Mouse (Mus musculus) limb, embryonic 14.5 days (tissue): ENCODE measurements at regions not wholly inside any gene's neighbourhood (a gene's known extent, or its start where the extent isn't known, plus 50 kb on each side); places are given as distances from the start of the nearest gene placed in this dataset.
"Not testable (repeated sequence)": the region's sequence is repeated elsewhere in the genome, so short reads cannot be mapped to it uniquely, and the experiment has no call there.

Source experiments
- ATAC-seq: fragments of 200-750 bp; cut with Nextera tagmentation; 2 replicates; pipeline ENCODE4 v1.8.0; 2017; ENCODE audit warnings: low read depth, moderate number of reproducible peaks, moderate TSS enrichment; ENCODE audit not compliant: low FRiP score
- DNase-seq: peaks from one replicate; pipeline ENCODE4 v3.0.0-alpha.2; 2015; ENCODE audit warnings: low spot score
- H3K27ac ChIP-seq: fragments of 300-500 bp; sonication (generic); replicated peaks from 2 replicates; pipeline ENCODE4 v1.5.1; 2014; ENCODE audit warnings: low read depth, mild to moderate bottlenecking, low read length, moderate library complexity, mixed read lengths
- H3K27me3 ChIP-seq: fragments of 300-500 bp; sonication (generic); 2 replicates; pipeline ENCODE4 v1.6.1; 2014; ENCODE audit warnings: low read length, mixed read lengths; ENCODE audit not compliant: control insufficient read depth, insufficient read depth
- H3K36me3 ChIP-seq: fragments of 300-500 bp; sonication (generic); 2 replicates; pipeline ENCODE4 v1.6.1; 2014; ENCODE audit warnings: mild to moderate bottlenecking, low read length, moderate library complexity, mixed read lengths; ENCODE audit not compliant: control insufficient read depth, insufficient read depth
- H3K4me1 ChIP-seq: fragments of 300-500 bp; sonication (generic); 2 replicates; pipeline ENCODE4 v1.6.1; 2014; ENCODE audit warnings: antibody characterized with exemption, low read length, mixed read lengths; ENCODE audit not compliant: control insufficient read depth, insufficient read depth
- H3K4me2 ChIP-seq: fragments of 300-500 bp; sonication (generic); replicated peaks from 2 replicates; pipeline ENCODE4 v1.6.1; 2014; ENCODE audit warnings: low read depth, mild to moderate bottlenecking, low read length, moderate library complexity; ENCODE audit not compliant: severe bottlenecking
- H3K4me3 ChIP-seq: fragments of 300-500 bp; sonication (generic); replicated peaks from 2 replicates; pipeline ENCODE4 v1.5.1; 2014; ENCODE audit warnings: low read length
- H3K9ac ChIP-seq: fragments of 300-500 bp; sonication (generic); 2 replicates; pipeline ENCODE4 v1.6.1; 2014; ENCODE audit warnings: mild to moderate bottlenecking, low read depth, low read length, moderate library complexity; ENCODE audit not compliant: severe bottlenecking
- H3K9me3 ChIP-seq: fragments of 300-500 bp; sonication (generic); 2 replicates; pipeline ENCODE4 v1.6.1; 2016; ENCODE audit warnings: low read length; ENCODE audit not compliant: control insufficient read depth
- POLR2A ChIP-seq: fragments of 200-500 bp; IDR thresholded peaks from 2 replicates; pipeline ENCODE4 v1.8.0; 2012; ENCODE audit warnings: inconsistent platforms, mild to moderate bottlenecking, moderate library complexity, borderline replicate concordance; ENCODE audit not compliant: insufficient read depth, insufficient read length; ENCODE audit errors: extremely low read depth
- WGBS: fragments of 180-500 bp; shearing (Covaris S2); extraction: QIAGEN DNeasy Blood & Tissue Kit; methylation state at CpG from one replicate; pipeline ENCODE4 v1.1.7; 2014; 5-methylcytosine and 5-hydroxymethylcytosine counted together

DNA sequence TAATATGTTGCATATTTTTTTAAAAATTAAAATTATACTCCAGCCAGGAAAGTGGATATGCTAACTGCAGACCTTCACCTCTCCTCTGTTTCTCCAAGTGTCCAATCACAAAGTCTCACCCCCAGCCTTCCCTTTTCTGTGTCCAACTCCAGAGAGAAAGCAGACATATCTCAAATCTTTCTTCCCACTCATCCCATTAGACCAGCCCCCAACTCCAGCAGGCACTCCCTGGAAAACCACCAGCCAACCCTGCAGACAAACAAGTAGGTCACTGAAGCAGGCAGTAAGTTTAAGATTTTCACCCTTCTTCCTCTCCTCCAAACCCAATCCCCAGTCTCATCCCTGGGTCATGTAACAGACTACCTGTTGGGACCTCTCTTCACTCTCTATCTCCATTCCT, 94.2 kb upstream of the Ptgfr start:
- H3K4me3 ChIP-seq: no peak overlapping the region
- DNase-seq (no peak), ATAC-seq (no peak)

GRCm38 (mm10) chr3:151931096-151931495, 93.7 kb upstream of the Ptgfr start:
- 40% methylated on average over 3 of the region's 3 CpGs for WGBS

More for the DNA sequence above, 94.2 kb upstream of the Ptgfr start:
- Histone ChIP-seq H3K9me3 (peaks cover 6% of the 10 kb centered on the region; the same call in 1 of the 2 replicates), H3K36me3 (no peaks in the 10 kb centered on the region), H3K27me3 (no peaks in the 10 kb centered on the region), H3K4me2 (no peak overlapping the region), H3K27ac (no peak overlapping the region), H3K4me1 (no peaks in the 10 kb centered on the region), H3K9ac (no peak overlapping the region)
- no peak for TF ChIP-seq POLR2A

DNA sequence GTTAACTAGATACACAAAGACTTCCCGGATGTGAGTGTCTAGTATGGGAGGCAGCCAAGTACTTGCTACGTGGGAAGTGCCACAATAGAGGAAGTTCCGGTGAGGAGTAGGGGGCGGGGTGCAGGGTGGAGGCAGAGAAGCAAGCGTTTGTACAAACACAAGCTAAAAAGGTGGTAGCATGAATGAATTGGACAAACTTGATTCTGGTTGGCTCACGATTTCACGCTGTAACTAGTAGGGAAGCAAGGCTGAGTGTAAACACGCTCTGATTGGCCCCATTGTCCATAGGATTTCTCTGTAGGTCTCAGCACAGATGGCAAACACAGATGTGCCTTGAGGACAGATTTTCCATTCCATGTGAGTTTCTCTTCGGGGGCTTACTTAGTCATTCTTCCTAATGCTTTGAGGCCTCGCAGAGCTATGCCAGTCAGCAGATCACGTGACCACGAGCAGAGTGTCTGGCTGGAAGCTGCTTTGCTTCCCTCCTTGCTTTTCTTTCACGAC, 76.6 kb upstream of the Ptgfr start:
- WGBS: 55% methylated on average over 13 of the region's 13 CpGs
- no peak overlapping the region for H3K9ac ChIP-seq
- peak overlapping the region; percentile 65 for H3K27ac ChIP-seq
- no peaks in the 10 kb centered on the region; the same call in 1 of the 2 replicates for H3K4me1 ChIP-seq
- H3K4me2 ChIP-seq: 0 out of 2 replicates have a peak overlapping the region, but pooled peaks have one; percentile 3
- ATAC-seq: peak; percentile 73
- H3K4me3 ChIP-seq: no peak overlapping the region
- H3K9me3 ChIP-seq: no peaks in the 10 kb centered on the region
- peak; percentile 71 for DNase-seq
- H3K27me3 ChIP-seq: no peaks in the 10 kb centered on the region
- H3K36me3 ChIP-seq: no peaks in the 10 kb centered on the region
- no peak for TF ChIP-seq POLR2A

More at GRCm38 (mm10) chr3:151931096-151931495, 93.7 kb upstream of the Ptgfr start:
- H3K36me3 ChIP-seq: no peaks in the 10 kb centered on the region
- no peak overlapping the region for H3K27ac ChIP-seq
- no peak for TF ChIP-seq POLR2A
- peaks cover 11% of the 10 kb centered on the region; the same call in 1 of the 2 replicates for H3K9me3 ChIP-seq
- H3K27me3 ChIP-seq: no peaks in the 10 kb centered on the region
- no peak overlapping the region for H3K4me2 ChIP-seq
- DNase-seq: no peak
- no peak overlapping the region for H3K4me3 ChIP-seq
- no peak overlapping the region for H3K9ac ChIP-seq
- H3K4me1 ChIP-seq: no peaks in the 10 kb centered on the region
- ATAC-seq: no peak

DNA sequence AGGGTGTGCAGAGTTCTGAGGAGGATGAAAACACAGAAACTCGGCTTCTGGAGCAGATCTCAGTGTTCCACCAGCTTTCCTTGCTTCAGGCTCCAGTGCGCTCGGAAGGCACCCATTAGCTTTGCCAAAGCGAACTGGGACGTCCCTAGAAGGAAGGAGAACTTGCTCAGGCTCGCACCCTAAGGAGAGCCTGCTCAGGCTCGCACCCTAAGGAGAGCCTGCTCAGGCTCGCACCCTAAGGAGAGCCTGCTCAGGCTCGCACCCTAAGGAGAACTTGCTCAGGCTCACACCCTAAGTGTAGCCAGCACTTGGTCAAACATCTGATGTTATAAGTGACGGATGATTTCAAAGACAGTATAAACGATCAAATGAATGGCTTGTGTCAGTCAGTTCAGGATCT, 74.9 kb upstream of the Ptgfr start:
- ATAC-seq, H3K27ac ChIP-seq, DNase-seq, H3K9ac ChIP-seq, H3K36me3 ChIP-seq, H3K9me3 ChIP-seq, H3K4me2 ChIP-seq, H3K4me3 ChIP-seq, H3K27me3 ChIP-seq, H3K4me1 ChIP-seq: not testable (repeated sequence)
- WGBS: 73% methylated on average over 11 of the region's 11 CpGs

- DNase-seq: no peak
- 95% methylated on average over 2 of the region's 2 CpGs for WGBS
- Histone ChIP-seq H3K9me3 (no peaks in the 10 kb centered on the region), H3K4me1 (no peaks in the 10 kb centered on the region; the same call in 1 of the 2 replicates), H3K27ac (no peak overlapping the region), H3K36me3 (no peaks in the 10 kb centered on the region), H3K9ac (no peak overlapping the region), H3K4me3 (no peak overlapping the region), H3K4me2 (no peak overlapping the region), H3K27me3 (no peaks in the 10 kb centered on the region)
- no peak for TF ChIP-seq POLR2A
- ATAC-seq: no peak
These were observed 73.4 kb upstream of the Ptgfr start for GRCm38 (mm10) chr3:151910851-151911250.

GRCm38 (mm10) chr3:151909344-151909743, 71.9 kb upstream of the Ptgfr start:
- H3K4me1 ChIP-seq: no peaks in the 10 kb centered on the region
- H3K4me3 ChIP-seq: no peak overlapping the region
- H3K36me3 ChIP-seq: no peaks in the 10 kb centered on the region
- no peak for DNase-seq
- no peaks in the 10 kb centered on the region for H3K9me3 ChIP-seq
- no peak overlapping the region for H3K9ac ChIP-seq
- no peak for TF ChIP-seq POLR2A
- no peak overlapping the region for H3K27ac ChIP-seq
- 59% methylated on average over 3 of the region's 3 CpGs for WGBS
- no peaks in the 10 kb centered on the region for H3K27me3 ChIP-seq
- no peak for ATAC-seq
- no peak overlapping the region for H3K4me2 ChIP-seq
